Mouse (Mus musculus): ENCODE measurements at regions not wholly inside any gene's neighbourhood (a gene's known extent, or its start where the extent isn't known, plus 50 kb on each side); places are given as distances from the start of the nearest gene placed in this dataset.

DNA sequence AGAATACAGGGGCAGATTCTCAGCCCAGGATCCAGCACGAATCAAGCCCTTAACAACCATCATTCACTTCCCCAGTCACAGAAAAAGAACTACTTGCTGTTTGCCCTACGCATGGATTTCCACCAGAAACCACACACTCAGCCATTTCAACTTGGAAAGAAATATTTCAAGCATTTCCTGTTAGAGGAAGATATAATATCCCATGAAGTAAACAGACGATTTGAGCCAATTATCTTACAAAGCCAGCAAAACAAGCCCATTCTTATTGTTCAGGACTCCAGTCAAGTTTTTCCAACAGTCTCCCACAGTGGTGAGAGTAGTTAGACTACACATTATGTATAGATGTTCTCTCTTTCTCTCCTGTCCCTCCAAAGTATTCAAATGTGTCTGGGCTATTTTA is 324.1 kb downstream of the Rnd3 start:
- no peak for ATAC-seq (ENCODE audit: low read depth)
- no peaks in the 10 kb centered on the region for H3K27me3 ChIP-seq (ENCODE audit: control insufficient read depth, insufficient read depth, low read length)
- no peak overlapping the region for H3K4me3 ChIP-seq (ENCODE audit: low read depth, low read length)
- H3K36me3 ChIP-seq (ENCODE audit: control insufficient read depth, insufficient read depth, low read length) = no peaks in the 10 kb centered on the region
- no peaks in the 10 kb centered on the region for H3K9me3 ChIP-seq (ENCODE audit: control insufficient read depth, low read length)
- H3K4me1 ChIP-seq (ENCODE audit: control insufficient read depth, insufficient read depth, low read length) = no peaks in the 10 kb centered on the region
- no peak overlapping the region for H3K4me2 ChIP-seq (ENCODE audit: low read depth, low read length)
- no peak overlapping the region for H3K27ac ChIP-seq (ENCODE audit: low read depth, low read length)
- WGBS = 76% methylated on average over 3 of the region's 3 CpGs
- H3K9ac ChIP-seq (replicated peaks; ENCODE audit: low read depth, low read length) = no peak overlapping the region

DNA sequence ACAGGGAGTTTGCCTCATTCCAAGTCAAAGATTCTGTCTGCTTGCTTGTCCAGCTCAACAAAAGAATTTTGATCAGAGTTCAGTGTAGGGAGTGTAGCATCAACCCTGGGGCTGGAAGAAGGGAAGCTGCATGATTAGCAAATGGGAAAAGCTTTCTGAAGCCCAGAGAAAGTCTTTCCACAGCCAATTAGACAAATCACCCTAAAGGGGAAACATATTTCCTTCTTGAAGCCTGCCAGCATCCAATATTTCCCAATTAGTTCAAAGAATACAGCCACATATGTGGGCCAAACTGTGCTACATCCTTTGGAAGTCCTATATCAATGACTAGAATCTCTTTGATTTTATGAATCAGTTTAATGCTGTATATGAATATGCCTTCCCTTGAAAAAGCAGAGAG is 326.2 kb downstream of the Rnd3 start:
- no peak overlapping the region for H3K27ac ChIP-seq (ENCODE audit: low read depth, low read length)
- H3K4me1 ChIP-seq (ENCODE audit: control insufficient read depth, insufficient read depth, low read length) = no peaks in the 10 kb centered on the region
- no peaks in the 10 kb centered on the region for H3K36me3 ChIP-seq (ENCODE audit: control insufficient read depth, insufficient read depth, low read length)
- H3K9me3 ChIP-seq (ENCODE audit: control insufficient read depth, low read length) = no peaks in the 10 kb centered on the region
- no peak overlapping the region for H3K4me2 ChIP-seq (ENCODE audit: low read depth, low read length)
- H3K9ac ChIP-seq (replicated peaks; ENCODE audit: low read depth, low read length) = no peak overlapping the region
- H3K4me3 ChIP-seq (ENCODE audit: low read depth, low read length) = no peak overlapping the region
- no peak for ATAC-seq (ENCODE audit: low read depth)
- H3K27me3 ChIP-seq (ENCODE audit: control insufficient read depth, insufficient read depth, low read length) = no peaks in the 10 kb centered on the region

DNA sequence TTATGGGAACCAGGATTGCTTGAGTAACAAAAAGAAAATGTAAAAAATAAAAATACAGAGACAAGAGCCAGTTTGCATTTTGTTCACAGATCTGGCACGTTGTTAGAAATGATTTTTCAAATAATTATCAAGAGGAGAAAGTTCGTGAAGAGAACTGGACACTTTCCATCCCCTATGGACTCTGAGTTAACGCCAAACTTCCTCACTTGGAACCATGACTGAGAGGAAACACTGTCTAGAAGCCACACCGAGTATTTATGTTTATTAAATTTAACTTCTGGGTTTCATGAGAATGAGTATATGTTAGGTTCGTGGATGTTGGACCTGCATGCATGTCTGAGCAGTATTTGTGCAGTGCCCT is 329.6 kb downstream of the Rnd3 start:
- Histone ChIP-seq H3K27ac (ENCODE audit: low read depth, low read length) (no peak overlapping the region), H3K4me2 (ENCODE audit: low read depth, low read length) (no peak overlapping the region), H3K4me1 (ENCODE audit: control insufficient read depth, insufficient read depth, low read length) (no peaks in the 10 kb centered on the region), H3K27me3 (ENCODE audit: control insufficient read depth, insufficient read depth, low read length) (no peaks in the 10 kb centered on the region), H3K9me3 (ENCODE audit: control insufficient read depth, low read length) (no peaks in the 10 kb centered on the region), H3K36me3 (ENCODE audit: control insufficient read depth, insufficient read depth, low read length) (no peaks in the 10 kb centered on the region), H3K4me3 (ENCODE audit: low read depth, low read length) (no peak overlapping the region), H3K9ac (replicated peaks; ENCODE audit: low read depth, low read length) (no peak overlapping the region)
- no peak for ATAC-seq (ENCODE audit: low read depth)
- WGBS = 90% methylated on average over 5 of the region's 5 CpGs

DNA sequence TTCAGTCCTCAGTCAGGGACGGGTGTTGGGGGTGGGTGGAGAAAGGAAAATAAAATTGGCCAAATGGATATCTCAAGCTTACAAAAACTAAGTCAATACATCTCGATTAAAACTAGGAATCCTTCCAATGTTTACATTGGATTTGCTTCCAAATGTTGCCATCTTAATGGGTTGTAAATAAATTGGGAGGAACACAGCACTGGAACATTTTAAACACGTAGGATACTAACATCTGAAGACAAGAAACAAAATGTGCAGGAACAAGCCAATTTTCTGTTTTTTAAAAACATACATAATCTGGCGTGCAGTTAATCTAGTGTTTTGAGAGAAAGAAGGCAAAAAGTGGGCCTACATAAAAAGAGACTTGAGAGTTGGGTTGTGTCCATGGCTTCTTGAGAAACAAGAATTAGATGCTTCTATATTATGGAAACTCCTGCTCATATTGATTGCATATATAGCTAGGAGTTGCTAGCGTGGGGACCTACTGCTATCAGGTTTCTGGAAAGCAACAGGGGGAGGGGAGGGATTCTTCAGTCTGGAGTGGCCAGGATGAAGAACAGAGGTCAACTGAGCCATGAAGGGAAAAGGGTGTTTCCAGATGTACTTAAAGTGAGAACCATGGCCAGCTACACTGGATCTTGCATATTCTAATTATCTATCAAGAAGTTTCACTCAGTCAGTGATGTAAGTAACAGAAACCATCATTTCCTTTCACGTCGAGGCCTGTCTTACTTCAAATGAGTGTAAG is 330.2 kb downstream of the Rnd3 start:
- no peaks in the 10 kb centered on the region for H3K9me3 ChIP-seq (ENCODE audit: control insufficient read depth, low read length)
- 86% methylated on average over 7 of the region's 7 CpGs for whole genome bisulfite sequencing
- no peak overlapping the region for H3K9ac ChIP-seq (replicated peaks; ENCODE audit: low read depth, low read length)
- no peak for ATAC-seq (ENCODE audit: low read depth)
- no peaks in the 10 kb centered on the region for H3K36me3 ChIP-seq (ENCODE audit: control insufficient read depth, insufficient read depth, low read length)
- no peaks in the 10 kb centered on the region for H3K4me1 ChIP-seq (ENCODE audit: control insufficient read depth, insufficient read depth, low read length)
- no peaks in the 10 kb centered on the region for H3K27me3 ChIP-seq (ENCODE audit: control insufficient read depth, insufficient read depth, low read length)
- H3K4me3 ChIP-seq (ENCODE audit: low read depth, low read length) = no peak overlapping the region
- no peak overlapping the region for H3K27ac ChIP-seq (ENCODE audit: low read depth, low read length)
- H3K4me2 ChIP-seq (ENCODE audit: low read depth, low read length) = no peak overlapping the region

DNA sequence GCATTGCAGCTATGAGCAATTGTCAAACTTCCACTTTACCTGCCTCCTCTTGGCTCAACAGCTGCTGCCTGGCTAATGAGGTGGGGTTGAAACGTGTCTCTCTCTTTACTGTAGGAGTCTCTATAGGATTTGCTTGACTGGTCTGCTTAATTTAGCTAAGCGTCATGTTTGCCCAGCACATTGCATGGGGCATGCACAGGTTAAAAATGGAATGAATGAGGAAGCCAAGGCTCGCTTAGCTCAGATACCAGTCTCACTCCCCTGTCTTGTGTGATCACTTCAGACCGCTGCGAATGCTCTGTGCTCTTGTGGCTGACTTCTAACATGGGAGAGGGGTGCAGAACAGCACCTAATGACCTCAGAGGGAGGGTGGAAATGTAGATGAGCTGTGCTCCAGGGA is 332.5 kb downstream of the Rnd3 start:
- Histone ChIP-seq H3K36me3 (ENCODE audit: control insufficient read depth, insufficient read depth, low read length) (no peaks in the 10 kb centered on the region), H3K4me2 (ENCODE audit: low read depth, low read length) (no peak overlapping the region), H3K27me3 (ENCODE audit: control insufficient read depth, insufficient read depth, low read length) (no peaks in the 10 kb centered on the region), H3K4me3 (ENCODE audit: low read depth, low read length) (no peak overlapping the region), H3K27ac (ENCODE audit: low read depth, low read length) (no peak overlapping the region), H3K4me1 (ENCODE audit: control insufficient read depth, insufficient read depth, low read length) (0 out of 2 replicates have a peak, but pooled peaks cover 2% of the 10 kb centered on the region), H3K9me3 (ENCODE audit: control insufficient read depth, low read length) (no peaks in the 10 kb centered on the region), H3K9ac (replicated peaks; ENCODE audit: low read depth, low read length) (no peak overlapping the region)
- no peak for ATAC-seq (ENCODE audit: low read depth)
- WGBS = 70% methylated on average over 5 of the region's 5 CpGs

DNA sequence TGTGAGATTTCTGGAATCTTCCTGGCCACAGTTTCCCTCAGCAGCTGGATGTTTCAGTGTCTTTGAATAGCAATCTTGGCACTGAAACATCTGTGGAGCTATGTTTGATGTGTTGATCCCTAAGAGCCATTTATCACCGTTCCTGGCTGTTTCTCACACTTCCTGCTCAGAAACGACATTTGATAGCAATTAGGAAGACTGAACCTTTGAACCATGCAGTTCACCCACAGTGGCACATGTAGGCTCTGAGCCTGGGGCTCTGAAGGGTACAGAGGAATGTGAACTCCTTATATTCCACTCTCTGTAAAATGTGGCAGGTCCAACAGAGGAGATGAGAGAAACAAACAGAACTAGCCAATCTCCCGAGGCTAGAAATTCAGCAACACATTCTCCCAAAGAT is 333.4 kb downstream of the Rnd3 start:
- Histone ChIP-seq H3K27me3 (ENCODE audit: control insufficient read depth, insufficient read depth, low read length) (no peaks in the 10 kb centered on the region), H3K9ac (replicated peaks; ENCODE audit: low read depth, low read length) (no peak overlapping the region), H3K4me3 (ENCODE audit: low read depth, low read length) (no peak overlapping the region), H3K4me1 (ENCODE audit: control insufficient read depth, insufficient read depth, low read length) (peaks cover 8% of the 10 kb centered on the region; the same call in 1 of the 2 replicates), H3K9me3 (ENCODE audit: control insufficient read depth, low read length) (no peaks in the 10 kb centered on the region), H3K36me3 (ENCODE audit: control insufficient read depth, insufficient read depth, low read length) (no peaks in the 10 kb centered on the region), H3K27ac (ENCODE audit: low read depth, low read length) (no peak overlapping the region), H3K4me2 (ENCODE audit: low read depth, low read length) (no peak overlapping the region)
- 48% methylated on average over 3 of the region's 3 CpGs for whole genome bisulfite sequencing
- no peak for ATAC-seq (ENCODE audit: low read depth)

DNA sequence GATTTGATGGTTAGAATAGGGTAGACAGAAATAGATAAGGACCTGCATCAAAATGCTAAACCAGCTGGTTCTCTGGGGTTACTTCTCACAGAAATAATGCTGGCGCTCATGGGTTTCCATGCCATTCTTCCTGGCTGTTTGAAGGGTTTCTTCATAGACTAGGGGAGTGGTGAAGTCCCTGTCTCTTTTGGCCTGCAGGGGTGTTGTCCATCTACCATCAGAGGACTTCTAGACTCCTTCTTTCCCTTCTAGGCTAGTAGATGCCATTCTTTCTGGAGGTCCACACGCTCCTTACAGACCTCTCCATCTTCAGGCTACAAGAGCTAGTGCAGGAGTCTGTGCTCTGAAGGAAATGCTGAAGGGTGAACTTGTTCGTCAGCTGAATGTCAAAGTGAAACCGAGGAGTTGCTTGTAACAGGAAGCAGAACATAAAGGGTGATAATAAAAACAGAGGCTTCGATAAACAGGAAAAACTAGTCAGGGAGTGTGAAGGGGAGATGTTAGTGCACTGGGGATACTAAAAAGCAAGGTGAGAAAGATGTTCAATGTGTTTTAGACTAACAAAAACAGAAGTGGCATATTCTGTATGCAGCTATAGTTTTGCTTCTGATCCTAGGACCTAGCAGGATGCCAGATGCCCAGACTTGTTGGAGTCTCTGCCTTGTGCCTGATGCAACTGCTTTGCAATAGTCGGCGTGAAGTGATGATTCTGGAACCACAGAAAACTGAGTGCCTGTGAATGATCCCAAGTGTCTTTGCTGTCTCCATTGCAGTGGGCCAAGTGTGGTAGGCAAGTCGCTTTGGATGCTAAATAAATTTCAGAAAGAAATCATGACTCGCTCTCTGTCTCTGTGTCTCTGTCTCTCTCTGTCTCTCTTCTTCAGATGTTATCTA is 335.1 kb downstream of the Rnd3 start:
- Histone ChIP-seq H3K4me1 (ENCODE audit: control insufficient read depth, insufficient read depth, low read length) (peaks cover 8% of the 10 kb centered on the region; the same call in 1 of the 2 replicates), H3K9me3 (ENCODE audit: control insufficient read depth, low read length) (no peaks in the 10 kb centered on the region), H3K27ac (ENCODE audit: low read depth, low read length) (no peak overlapping the region), H3K36me3 (ENCODE audit: control insufficient read depth, insufficient read depth, low read length) (no peaks in the 10 kb centered on the region), H3K9ac (replicated peaks; ENCODE audit: low read depth, low read length) (no peak overlapping the region), H3K4me2 (ENCODE audit: low read depth, low read length) (no peak overlapping the region), H3K4me3 (ENCODE audit: low read depth, low read length) (no peak overlapping the region), H3K27me3 (ENCODE audit: control insufficient read depth, insufficient read depth, low read length) (no peaks in the 10 kb centered on the region)
- no peak for ATAC-seq (ENCODE audit: low read depth)
- WGBS = 89% methylated on average over 9 of the region's 9 CpGs

DNA sequence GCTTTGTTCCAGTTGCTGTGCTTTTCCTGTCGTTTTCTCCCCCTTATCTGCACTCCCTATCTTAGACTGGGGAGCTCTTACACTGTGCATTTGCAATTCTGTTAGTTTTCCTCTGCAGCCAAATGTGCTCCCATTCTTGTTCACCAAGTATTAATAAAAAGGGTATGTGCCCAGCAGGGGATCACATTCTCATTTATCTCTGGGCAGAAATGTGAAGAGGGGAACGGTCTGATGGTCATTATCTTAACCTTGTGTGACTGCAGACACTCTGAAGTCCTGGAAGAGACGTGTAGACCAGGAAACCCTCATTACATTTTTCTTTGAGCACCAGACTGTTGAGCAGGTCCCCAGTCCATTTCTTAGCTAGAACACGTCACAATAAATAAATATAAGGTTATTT is 336.6 kb downstream of the Rnd3 start:
- Histone ChIP-seq H3K36me3 (ENCODE audit: control insufficient read depth, insufficient read depth, low read length) (no peaks in the 10 kb centered on the region), H3K27ac (ENCODE audit: low read depth, low read length) (no peak overlapping the region), H3K9me3 (ENCODE audit: control insufficient read depth, low read length) (no peaks in the 10 kb centered on the region), H3K4me2 (ENCODE audit: low read depth, low read length) (no peak overlapping the region), H3K4me3 (ENCODE audit: low read depth, low read length) (no peak overlapping the region), H3K27me3 (ENCODE audit: control insufficient read depth, insufficient read depth, low read length) (no peaks in the 10 kb centered on the region), H3K9ac (replicated peaks; ENCODE audit: low read depth, low read length) (no peak overlapping the region), H3K4me1 (ENCODE audit: control insufficient read depth, insufficient read depth, low read length) (peaks cover 8% of the 10 kb centered on the region; the same call in 1 of the 2 replicates)
- 40% methylated on average over 4 of the region's 4 CpGs for whole genome bisulfite sequencing
- no peak for ATAC-seq (ENCODE audit: low read depth)

DNA sequence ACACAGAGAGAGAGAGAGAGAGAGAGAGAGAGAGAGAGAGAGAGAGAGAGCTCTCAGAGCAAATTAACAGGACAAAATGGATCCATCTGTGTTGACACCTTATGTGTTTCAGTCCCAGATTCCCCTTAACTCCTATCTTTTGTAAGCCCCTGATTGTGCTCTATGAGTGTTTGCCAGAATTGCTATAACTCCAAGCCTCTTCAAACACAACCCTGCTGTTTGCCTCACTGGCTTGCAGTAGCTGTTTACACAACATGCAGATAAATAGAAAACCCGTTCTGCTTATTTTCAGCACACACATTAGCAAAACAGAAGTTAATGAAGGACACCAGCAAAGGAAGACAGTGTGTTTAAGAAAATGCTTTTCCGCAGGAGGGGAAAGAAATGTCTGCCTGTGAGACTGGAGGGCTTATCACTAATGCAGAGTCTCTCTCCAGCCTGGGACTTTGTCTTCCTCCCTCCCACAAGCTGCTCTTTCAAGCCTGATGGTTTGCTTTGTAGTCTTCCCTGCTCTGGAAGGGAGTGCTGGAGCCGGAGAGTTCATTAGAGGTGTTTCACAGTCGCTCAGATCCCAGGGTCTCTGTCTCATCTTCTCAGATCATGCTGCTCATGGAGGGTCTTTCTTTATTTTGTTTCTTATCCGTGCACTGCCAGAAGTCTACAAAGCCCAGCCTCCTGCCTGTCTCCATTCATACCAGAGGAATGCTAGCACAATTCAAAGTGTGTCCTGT is 338.4 kb downstream of the Rnd3 start:
- Histone ChIP-seq H3K4me3 (ENCODE audit: low read depth, low read length) (no peak overlapping the region), H3K4me1 (ENCODE audit: control insufficient read depth, insufficient read depth, low read length) (peaks cover 8% of the 10 kb centered on the region; the same call in 1 of the 2 replicates), H3K27me3 (ENCODE audit: control insufficient read depth, insufficient read depth, low read length) (no peaks in the 10 kb centered on the region), H3K36me3 (ENCODE audit: control insufficient read depth, insufficient read depth, low read length) (no peaks in the 10 kb centered on the region), H3K4me2 (ENCODE audit: low read depth, low read length) (no peak overlapping the region; the same call in 1 of the 2 replicates), H3K9ac (replicated peaks; ENCODE audit: low read depth, low read length) (no peak overlapping the region), H3K27ac (ENCODE audit: low read depth, low read length) (no peak overlapping the region), H3K9me3 (ENCODE audit: control insufficient read depth, low read length) (no peaks in the 10 kb centered on the region)
- ATAC-seq (ENCODE audit: low read depth) = no peak
- WGBS = 19% methylated on average over 5 of the region's 5 CpGs
